Mouse (Mus musculus) stomach, embryonic 16.5 days (tissue): ENCODE data around the gene Inpp5d. TPM values are rescaled to one million over a fixed set of nuclear protein-coding genes. Genes with fewer than 3 reads are reported as not detected.
"Not testable (repeated sequence)": the region's sequence is repeated elsewhere in the genome, so short reads cannot be mapped to it uniquely, and the experiment has no call there.

Experiments
- ATAC-seq: fragments of 200-750 bp; cut with Nextera tagmentation; 2 replicates; pipeline ENCODE4 v1.8.0; 2017; ENCODE audit warnings: moderate number of reproducible peaks, moderate TSS enrichment; ENCODE audit not compliant: insufficient read depth, low FRiP score
- H3K27ac ChIP-seq: fragments of 300-500 bp; sonication (generic); 2 replicates; pipeline ENCODE4 v1.5.1; 2014; ENCODE audit warnings: low read length
- H3K27me3 ChIP-seq: fragments of 300-500 bp; sonication (generic); 2 replicates; pipeline ENCODE4 v1.6.1; 2014; ENCODE audit warnings: low read length, control low read depth, mixed read lengths; ENCODE audit not compliant: control insufficient read depth, insufficient read depth
- H3K36me3 ChIP-seq: fragments of 300-500 bp; sonication (generic); 2 replicates; pipeline ENCODE4 v1.6.1; 2014; ENCODE audit warnings: low read length; ENCODE audit not compliant: control insufficient read depth, insufficient read depth
- H3K4me1 ChIP-seq: fragments of 300-500 bp; sonication (generic); 2 replicates; pipeline ENCODE4 v1.6.1; 2014; ENCODE audit warnings: low read length, control low read depth, mixed read lengths; ENCODE audit not compliant: control insufficient read depth, insufficient read depth
- H3K4me2 ChIP-seq: fragments of 300-500 bp; sonication (generic); 2 replicates; pipeline ENCODE4 v1.6.1; 2014; ENCODE audit warnings: low read depth, low read length, mixed read lengths
- H3K4me3 ChIP-seq: fragments of 300-500 bp; sonication (generic); replicated peaks from 2 replicates; pipeline ENCODE4 v1.5.1; 2014; ENCODE audit warnings: mild to moderate bottlenecking, low read length
- H3K9ac ChIP-seq: fragments of 300-500 bp; sonication (generic); 2 replicates; pipeline ENCODE4 v1.6.1; 2014; ENCODE audit warnings: low read length
- H3K9me3 ChIP-seq: fragments of 300-500 bp; sonication (generic); replicated peaks from 2 replicates; pipeline ENCODE4 v1.6.1; 2016; ENCODE audit warnings: low read length, control low read depth; ENCODE audit not compliant: control insufficient read depth
- WGBS: fragments of 180-500 bp; shearing (Covaris S2); extraction: QIAGEN DNeasy Blood & Tissue Kit; methylation state at CpG from one replicate; pipeline ENCODE4 v1.1.7; 2014; 5-methylcytosine and 5-hydroxymethylcytosine counted together
- polyA plus RNA-seq: library from polyadenylated mRNA; unstranded; fragments of >200 nt; fragmentation: Nextera tagmentation; extraction: Ambion mirVana; gene quantifications from 2 replicates; pipeline ENCODE4 v1.2.1, GENCODE M21; 2015

The Inpp5d gene
- polyA plus RNA-seq, 1 experiment from 2014 or later: 8.6 TPM

DNA sequence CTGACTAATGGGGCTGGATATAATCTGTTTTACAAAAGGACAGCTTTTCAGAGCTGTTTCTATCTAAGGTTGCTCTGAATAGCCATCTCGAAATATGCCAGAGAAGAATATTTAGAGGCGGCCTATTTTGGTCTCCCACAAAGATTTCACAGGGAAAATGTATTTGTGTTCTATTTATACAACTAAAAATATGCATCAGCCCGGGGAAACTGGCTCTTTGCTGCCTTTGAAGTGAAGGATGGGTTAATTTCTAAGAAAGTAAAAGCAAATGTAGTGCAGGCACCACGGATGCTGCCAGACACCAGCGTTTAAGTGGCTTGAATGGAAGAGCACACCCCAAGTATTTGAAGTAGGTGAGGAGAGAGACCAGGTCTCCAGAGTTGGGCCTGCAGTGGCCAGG lies 59.0 kb downstream of the Inpp5d start:
- H3K27me3 ChIP-seq: no peaks in the 10 kb centered on the region
- no peaks in the 10 kb centered on the region for H3K4me1 ChIP-seq
- no peaks in the 10 kb centered on the region for H3K36me3 ChIP-seq
- H3K4me2 ChIP-seq: no peak overlapping the region
- no peak overlapping the region for H3K4me3 ChIP-seq
- 76% methylated on average over 5 of the region's 5 CpGs for WGBS
- no peak for ATAC-seq
- no peak overlapping the region for H3K27ac ChIP-seq
- H3K9ac ChIP-seq: no peak overlapping the region
- no peaks in the 10 kb centered on the region for H3K9me3 ChIP-seq

DNA sequence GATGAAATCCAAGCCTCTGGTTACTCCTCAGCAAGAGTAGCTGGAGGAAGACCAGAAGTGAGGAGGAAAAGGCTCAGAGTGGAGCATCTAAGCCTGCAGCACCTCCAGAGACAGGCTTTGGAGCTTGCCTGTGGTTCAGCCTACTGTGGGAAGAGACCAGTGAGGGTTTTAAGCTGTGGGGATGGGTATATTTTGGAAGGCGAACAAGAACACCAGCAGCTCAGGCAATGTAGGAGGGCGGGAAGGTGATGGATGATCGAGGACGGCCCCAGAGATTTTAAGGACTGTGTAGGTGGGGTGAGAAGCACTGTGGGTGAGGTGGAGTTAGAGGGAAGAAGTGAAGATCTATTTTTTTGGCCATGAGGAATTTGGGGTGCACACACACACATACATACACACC lies 60.8 kb downstream of the Inpp5d start:
- H3K27ac ChIP-seq: no peak overlapping the region
- no peak overlapping the region for H3K9ac ChIP-seq
- no peak for ATAC-seq
- H3K4me2 ChIP-seq: no peak overlapping the region
- H3K36me3 ChIP-seq: no peaks in the 10 kb centered on the region
- no peak overlapping the region for H3K4me3 ChIP-seq
- WGBS: 89% methylated on average over 4 of the region's 4 CpGs
- no peaks in the 10 kb centered on the region for H3K9me3 ChIP-seq
- H3K4me1 ChIP-seq: no peaks in the 10 kb centered on the region
- no peaks in the 10 kb centered on the region for H3K27me3 ChIP-seq

DNA sequence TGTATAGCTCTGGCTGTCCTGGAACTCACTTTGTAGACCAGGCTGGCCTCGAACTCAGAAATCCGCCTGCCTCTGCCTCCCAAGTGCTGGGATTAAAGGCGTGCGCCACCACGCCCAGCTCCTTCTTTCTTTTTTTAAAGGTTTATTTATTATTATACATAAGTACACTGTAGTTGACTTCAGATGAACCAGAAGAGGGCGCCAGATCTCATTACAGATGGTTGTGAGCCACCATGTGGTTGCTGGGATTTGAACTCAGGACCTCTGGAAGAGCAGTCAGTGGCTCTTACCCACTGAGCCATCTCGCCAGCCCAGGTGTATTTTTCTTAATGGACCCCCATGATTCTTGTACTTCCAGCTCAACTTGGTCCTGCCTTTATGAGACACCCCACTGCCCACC lies 62.4 kb downstream of the Inpp5d start:
- H3K9me3 ChIP-seq, H3K9ac ChIP-seq, H3K4me2 ChIP-seq, H3K27me3 ChIP-seq, H3K4me1 ChIP-seq, H3K36me3 ChIP-seq, H3K4me3 ChIP-seq, H3K27ac ChIP-seq, ATAC-seq: not testable (repeated sequence)
- 82% methylated on average over 7 of the region's 7 CpGs for WGBS

DNA sequence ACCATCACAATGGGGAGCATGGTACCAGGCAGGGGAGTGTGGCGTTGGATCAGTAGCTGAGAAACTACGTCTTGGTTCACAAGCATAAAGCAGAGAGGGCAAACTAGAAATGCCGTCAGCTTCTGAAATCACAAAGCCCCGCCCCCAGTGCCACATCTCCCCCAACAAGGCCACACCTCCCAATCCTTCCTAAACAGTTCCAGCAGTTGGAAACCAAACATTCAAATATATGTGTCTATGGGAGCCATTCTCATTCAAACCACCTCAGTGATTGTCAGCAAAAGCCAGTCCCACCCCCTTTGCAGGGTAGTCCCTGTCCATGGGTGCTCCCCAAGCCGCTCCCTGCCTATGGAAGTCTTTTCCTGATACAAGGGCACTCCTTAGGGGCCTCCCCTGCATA lies 64.0 kb downstream of the Inpp5d start:
- Histone ChIP-seq H3K27me3 (no peaks in the 10 kb centered on the region), H3K9me3 (no peaks in the 10 kb centered on the region), H3K4me1 (no peaks in the 10 kb centered on the region), H3K27ac (no peak overlapping the region), H3K4me2 (no peak overlapping the region), H3K4me3 (no peak overlapping the region), H3K36me3 (no peaks in the 10 kb centered on the region), H3K9ac (no peak overlapping the region)
- WGBS: 96% methylated on average over 5 of the region's 5 CpGs
- ATAC-seq: no peak

DNA sequence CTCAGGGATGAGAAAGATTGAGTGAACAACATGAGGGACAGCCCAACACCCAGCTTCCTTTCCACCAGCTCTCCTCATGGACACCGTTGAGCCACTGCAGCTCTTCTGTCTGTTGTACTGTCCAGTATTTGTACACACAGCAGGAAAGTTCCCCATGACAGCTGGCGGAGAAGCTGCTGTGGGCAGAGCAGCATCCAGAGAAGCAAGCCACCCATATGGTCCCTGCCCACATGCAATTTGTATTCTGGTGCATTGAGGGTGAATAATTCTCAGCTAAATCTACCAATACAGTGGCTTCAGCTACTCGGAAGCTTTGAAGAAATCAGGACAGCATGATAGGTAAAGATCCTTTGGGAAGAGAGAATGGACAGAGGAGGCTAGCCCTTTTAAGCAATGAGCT lies 64.7 kb downstream of the Inpp5d start:
- Histone ChIP-seq H3K27me3 (no peaks in the 10 kb centered on the region), H3K4me3 (no peak overlapping the region), H3K9me3 (no peaks in the 10 kb centered on the region), H3K9ac (no peak overlapping the region), H3K27ac (no peak overlapping the region), H3K4me1 (no peaks in the 10 kb centered on the region), H3K36me3 (no peaks in the 10 kb centered on the region), H3K4me2 (no peak overlapping the region)
- 89% methylated on average over 3 of the region's 3 CpGs for WGBS
- ATAC-seq: no peak

DNA sequence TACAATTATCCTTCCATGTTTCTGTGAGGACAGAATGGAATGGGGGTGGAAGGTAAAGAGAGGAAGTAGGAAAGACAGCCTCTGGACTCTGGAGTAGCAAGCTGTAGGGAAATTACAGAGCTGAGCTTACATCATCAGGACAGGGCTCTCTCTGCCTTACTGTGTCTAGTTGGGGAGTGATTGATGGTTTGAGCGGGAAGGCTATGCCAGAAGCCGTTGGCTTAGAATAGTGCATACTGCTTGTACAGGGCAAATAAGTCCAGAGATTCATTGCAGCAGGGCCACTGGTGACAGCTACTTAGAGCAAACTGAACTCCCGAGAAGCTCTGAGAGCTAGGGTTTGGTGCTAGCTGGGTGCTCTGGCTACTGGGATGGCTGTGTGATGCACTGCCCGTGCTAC lies 66.2 kb downstream of the Inpp5d start:
- Histone ChIP-seq H3K4me3 (no peak overlapping the region), H3K36me3 (no peaks in the 10 kb centered on the region), H3K27me3 (no peaks in the 10 kb centered on the region), H3K9ac (no peak overlapping the region), H3K4me2 (no peak overlapping the region), H3K27ac (no peak overlapping the region), H3K9me3 (no peaks in the 10 kb centered on the region), H3K4me1 (no peaks in the 10 kb centered on the region)
- no peak for ATAC-seq
- 42% methylated on average over 4 of the region's 4 CpGs for WGBS

DNA sequence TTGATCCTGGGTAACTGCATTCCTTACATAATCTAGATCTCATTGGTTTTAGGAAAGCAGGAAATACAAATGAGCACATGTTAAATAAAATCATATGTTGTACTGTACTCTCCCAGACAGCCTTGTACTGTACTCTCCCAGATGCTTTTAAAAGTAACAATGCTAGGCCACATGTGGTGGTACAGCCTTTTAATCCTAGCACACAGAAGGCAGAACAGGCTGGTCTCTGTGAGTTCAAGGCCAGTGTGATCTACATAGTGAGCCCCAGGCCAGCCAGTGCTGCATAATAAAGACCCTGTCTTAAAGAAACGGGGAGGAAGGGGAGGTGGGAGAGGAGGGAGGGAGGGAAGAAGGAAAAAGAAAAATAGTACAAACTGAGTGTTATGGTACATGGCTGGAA lies 66.9 kb downstream of the Inpp5d start:
- Histone ChIP-seq H3K4me2 (no peak overlapping the region), H3K27me3 (no peaks in the 10 kb centered on the region), H3K4me3 (no peak overlapping the region), H3K36me3 (no peaks in the 10 kb centered on the region), H3K27ac (no peak overlapping the region), H3K9me3 (no peaks in the 10 kb centered on the region), H3K9ac (no peak overlapping the region), H3K4me1 (no peaks in the 10 kb centered on the region)
- ATAC-seq: no peak
- 52% methylated on average over 1 of the region's 1 CpGs for WGBS

DNA sequence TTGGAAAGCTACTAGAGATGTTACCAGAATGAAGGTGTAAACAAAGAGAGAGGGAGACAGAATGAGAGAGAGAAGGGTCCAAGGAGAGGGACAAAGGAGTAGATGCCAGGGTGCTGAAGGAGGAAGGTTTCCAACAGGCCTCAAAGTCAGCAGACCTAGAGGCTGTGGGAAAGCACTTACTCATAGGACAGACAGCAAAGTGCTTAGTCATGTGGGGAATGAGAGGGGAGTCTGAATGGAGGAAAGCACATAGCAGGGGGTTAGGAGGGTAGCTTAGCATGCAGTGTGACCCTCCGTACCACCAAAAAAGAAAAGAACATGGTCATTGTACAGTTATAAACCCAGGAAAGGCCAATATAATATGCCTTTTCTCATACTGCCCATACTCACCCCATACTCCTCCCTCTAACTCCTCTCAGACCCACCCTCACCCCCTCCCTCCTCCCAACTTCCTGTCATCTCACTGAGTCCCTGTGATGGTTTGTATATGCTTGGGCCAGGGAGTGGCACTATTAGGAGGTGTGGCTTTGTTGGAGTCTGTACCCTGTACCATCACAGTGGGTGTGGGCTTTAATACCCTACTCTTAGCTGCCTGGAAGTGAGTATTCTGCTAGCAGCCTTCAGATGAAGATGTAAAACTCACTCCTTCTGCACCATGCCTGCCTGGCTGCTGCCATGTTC lies 69.7 kb downstream of the Inpp5d start:
- no peak for ATAC-seq
- Histone ChIP-seq H3K4me1 (no peaks in the 10 kb centered on the region), H3K4me2 (no peak overlapping the region), H3K4me3 (no peak overlapping the region), H3K36me3 (no peaks in the 10 kb centered on the region), H3K27me3 (no peaks in the 10 kb centered on the region), H3K27ac (no peak overlapping the region), H3K9ac (no peak overlapping the region), H3K9me3 (no peaks in the 10 kb centered on the region)
- WGBS: 93% methylated on average over 1 of the region's 1 CpGs

DNA sequence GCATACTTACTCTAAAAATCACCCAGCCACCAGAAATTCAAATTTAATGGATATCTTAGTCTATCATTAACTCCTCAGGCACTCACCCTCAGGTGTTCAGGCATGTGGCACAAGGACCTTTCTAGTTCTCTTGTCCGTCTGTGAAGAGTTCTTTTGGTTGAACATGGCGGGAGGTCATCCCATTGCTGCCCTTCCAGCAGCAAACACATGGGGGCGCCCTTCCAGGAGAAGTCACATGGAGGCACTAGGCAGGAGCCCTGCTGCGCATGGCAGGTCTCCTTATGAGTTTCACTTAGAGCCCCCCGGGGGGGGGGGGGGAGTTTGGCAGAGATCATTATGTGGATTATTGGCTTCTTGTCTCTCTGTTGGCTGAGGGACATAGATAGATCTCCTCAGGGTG lies 76.2 kb downstream of the Inpp5d start:
- no peak overlapping the region for H3K4me2 ChIP-seq
- 65% methylated on average over 5 of the region's 5 CpGs for WGBS
- H3K9me3 ChIP-seq: no peaks in the 10 kb centered on the region
- no peak overlapping the region for H3K9ac ChIP-seq
- no peak overlapping the region for H3K4me3 ChIP-seq
- no peaks in the 10 kb centered on the region for H3K27me3 ChIP-seq
- H3K4me1 ChIP-seq: no peaks in the 10 kb centered on the region
- no peak for ATAC-seq
- no peak overlapping the region for H3K27ac ChIP-seq
- no peaks in the 10 kb centered on the region for H3K36me3 ChIP-seq

DNA sequence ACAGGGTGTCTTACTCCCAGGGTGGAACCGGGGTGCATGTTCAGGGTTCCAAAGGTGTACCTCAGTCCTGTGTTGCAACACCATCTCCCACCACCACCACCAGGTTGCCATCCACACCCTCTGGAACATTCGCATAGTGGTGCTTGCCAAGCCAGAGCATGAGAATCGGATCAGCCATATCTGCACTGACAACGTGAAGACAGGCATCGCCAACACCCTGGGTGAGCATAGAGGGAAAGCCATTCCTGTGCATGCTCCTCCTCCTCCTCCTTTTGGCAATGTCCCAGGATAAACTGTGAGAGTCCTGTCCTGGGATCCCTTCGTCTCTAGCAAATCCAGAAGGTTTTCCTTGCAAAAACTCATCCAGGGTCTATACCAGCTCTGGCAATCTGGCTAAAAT lies 77.9 kb downstream of the Inpp5d start:
- no peaks in the 10 kb centered on the region for H3K9me3 ChIP-seq
- no peaks in the 10 kb centered on the region for H3K4me1 ChIP-seq
- H3K27ac ChIP-seq: no peak overlapping the region
- no peak overlapping the region for H3K4me2 ChIP-seq
- no peaks in the 10 kb centered on the region for H3K27me3 ChIP-seq
- no peaks in the 10 kb centered on the region for H3K36me3 ChIP-seq
- H3K9ac ChIP-seq: no peak overlapping the region
- ATAC-seq: no peak
- 80% methylated on average over 6 of the region's 6 CpGs for WGBS
- no peak overlapping the region for H3K4me3 ChIP-seq
